Mouse (Mus musculus): ENCODE measurements around the gene Wdr4. TPM values are rescaled to one million over a fixed set of nuclear protein-coding genes. Genes with fewer than 3 reads are reported as not detected.
A peak's percentile ranks its signal among the peaks of the same experiment; 100 is the strongest.
"Not testable (repeated sequence)": the region's sequence is repeated elsewhere in the genome, so short reads cannot be mapped to it uniquely, and the experiment has no call there.

The Wdr4 gene
- polyA plus RNA-seq, 1 experiment from 2014 or later = 49.1 TPM

- 42% methylated on average over 6 of the region's 6 CpGs for WGBS
- H3K4me2 ChIP-seq (ENCODE audit: low read length) = no peak overlapping the region
- ATAC-seq (replicated peaks; ENCODE audit: low FRiP score, low TSS enrichment, low read depth) = no peak
- H3K9me3 ChIP-seq (ENCODE audit: control insufficient read depth, low read length) = no peaks in the 10 kb centered on the region
- H3K4me3 ChIP-seq (ENCODE audit: low read depth, low read length) = no peak overlapping the region
- H3K27ac ChIP-seq (ENCODE audit: low read depth) = peak overlapping the region; percentile 36
- no peaks in the 10 kb centered on the region for H3K27me3 ChIP-seq (replicated peaks; ENCODE audit: control insufficient read depth, insufficient read depth, low read length)
- no peak for DNase-seq (ENCODE audit: low spot score)
- peaks cover 18% of the 10 kb centered on the region for H3K4me1 ChIP-seq (replicated peaks; ENCODE audit: control insufficient read depth, insufficient read depth, low read length)
- H3K36me3 ChIP-seq (ENCODE audit: control insufficient read depth, insufficient read depth, low read length) = no peaks in the 10 kb centered on the region
- H3K9ac ChIP-seq (ENCODE audit: low read length) = no peak overlapping the region
These were observed 21.7 kb upstream of the Wdr4 start for GRCm38 (mm10) chr17:31541460-31541831.

- 0 out of 2 replicates have a peak overlapping the region, but pooled peaks have one; percentile 36 for H3K27ac ChIP-seq (ENCODE audit: low read depth)
- DNase-seq (ENCODE audit: low spot score) (no peak), ATAC-seq (replicated peaks; ENCODE audit: low FRiP score, low TSS enrichment, low read depth) (no peak)
- no peak overlapping the region for H3K4me3 ChIP-seq (ENCODE audit: low read depth, low read length)
- H3K36me3 ChIP-seq (ENCODE audit: control insufficient read depth, insufficient read depth, low read length) = no peaks in the 10 kb centered on the region
- no peak overlapping the region for H3K4me2 ChIP-seq (ENCODE audit: low read length)
- 53% methylated on average over 4 of the region's 4 CpGs for WGBS
- peaks cover 20% of the 10 kb centered on the region for H3K4me1 ChIP-seq (replicated peaks; ENCODE audit: control insufficient read depth, insufficient read depth, low read length)
- no peaks in the 10 kb centered on the region for H3K27me3 ChIP-seq (replicated peaks; ENCODE audit: control insufficient read depth, insufficient read depth, low read length)
- H3K9ac ChIP-seq (ENCODE audit: low read length) = no peak overlapping the region
- H3K9me3 ChIP-seq (ENCODE audit: control insufficient read depth, low read length) = no peaks in the 10 kb centered on the region
These were observed 21.2 kb upstream of the Wdr4 start for GRCm38 (mm10) chr17:31540809-31541459.

- Histone ChIP-seq H3K27ac (ENCODE audit: low read depth) (no peak overlapping the region), H3K4me3 (ENCODE audit: low read depth, low read length) (no peak overlapping the region), H3K4me2 (ENCODE audit: low read length) (no peak overlapping the region), H3K4me1 (replicated peaks; ENCODE audit: control insufficient read depth, insufficient read depth, low read length) (peaks cover 23% of the 10 kb centered on the region), H3K27me3 (replicated peaks; ENCODE audit: control insufficient read depth, insufficient read depth, low read length) (no peaks in the 10 kb centered on the region), H3K36me3 (ENCODE audit: control insufficient read depth, insufficient read depth, low read length) (no peaks in the 10 kb centered on the region), H3K9me3 (ENCODE audit: control insufficient read depth, low read length) (no peaks in the 10 kb centered on the region), H3K9ac (ENCODE audit: low read length) (no peak overlapping the region)
- WGBS = 53% methylated on average over 3 of the region's 3 CpGs
- DNase-seq (ENCODE audit: low spot score) = no peak
- no peak for ATAC-seq (replicated peaks; ENCODE audit: low FRiP score, low TSS enrichment, low read depth)
These were observed 20.3 kb upstream of the Wdr4 start for GRCm38 (mm10) chr17:31540101-31540500.

GRCm38 (mm10) chr17:31535871-31536629 is 16.3 kb upstream of the Wdr4 start:
- no peak overlapping the region for H3K9ac ChIP-seq (ENCODE audit: low read length)

GRCm38 (mm10) chr17:31535358-31535757 is 15.6 kb upstream of the Wdr4 start:
- H3K9ac ChIP-seq (ENCODE audit: low read length) = no peak overlapping the region
- no peak for ATAC-seq (replicated peaks; ENCODE audit: low FRiP score, low TSS enrichment, low read depth)

More at GRCm38 (mm10) chr17:31535871-31536629, 16.3 kb upstream of the Wdr4 start:
- Histone ChIP-seq H3K4me3 (ENCODE audit: low read depth, low read length) (no peak overlapping the region), H3K4me1 (replicated peaks; ENCODE audit: control insufficient read depth, insufficient read depth, low read length) (peaks cover 8% of the 10 kb centered on the region), H3K27ac (ENCODE audit: low read depth) (peak overlapping the region; percentile 43; the same call in 1 of the 2 replicates), H3K36me3 (ENCODE audit: control insufficient read depth, insufficient read depth, low read length) (peaks cover 8% of the 10 kb centered on the region), H3K9me3 (ENCODE audit: control insufficient read depth, low read length) (no peaks in the 10 kb centered on the region), H3K4me2 (ENCODE audit: low read length) (no peak overlapping the region), H3K27me3 (replicated peaks; ENCODE audit: control insufficient read depth, insufficient read depth, low read length) (no peaks in the 10 kb centered on the region)
- 34% methylated on average over 8 of the region's 8 CpGs for WGBS
- peak; percentile 62 for DNase-seq (ENCODE audit: low spot score)
- ATAC-seq (replicated peaks; ENCODE audit: low FRiP score, low TSS enrichment, low read depth) = peak; percentile 61

GRCm38 (mm10) chr17:31532331-31532730 is 12.6 kb upstream of the Wdr4 start:
- 94% methylated on average over 3 of the region's 4 CpGs for WGBS
- not testable (repeated sequence) for ATAC-seq (replicated peaks; ENCODE audit: low FRiP score, low TSS enrichment, low read depth); DNase-seq (ENCODE audit: low spot score)

More at GRCm38 (mm10) chr17:31535358-31535757, 15.6 kb upstream of the Wdr4 start:
- no peaks in the 10 kb centered on the region for H3K9me3 ChIP-seq (ENCODE audit: control insufficient read depth, low read length)
- H3K4me3 ChIP-seq (ENCODE audit: low read depth, low read length) = no peak overlapping the region
- H3K27me3 ChIP-seq (replicated peaks; ENCODE audit: control insufficient read depth, insufficient read depth, low read length) = no peaks in the 10 kb centered on the region
- H3K27ac ChIP-seq (ENCODE audit: low read depth) = peak overlapping the region; percentile 43; the same call in 1 of the 2 replicates
- DNase-seq (ENCODE audit: low spot score) = no peak
- peaks cover 5% of the 10 kb centered on the region for H3K4me1 ChIP-seq (replicated peaks; ENCODE audit: control insufficient read depth, insufficient read depth, low read length)
- 76% methylated on average over 4 of the region's 4 CpGs for WGBS
- no peak overlapping the region for H3K4me2 ChIP-seq (ENCODE audit: low read length)
- H3K36me3 ChIP-seq (ENCODE audit: control insufficient read depth, insufficient read depth, low read length) = peaks cover 15% of the 10 kb centered on the region

GRCm38 (mm10) chr17:31531441-31532158 is 11.8 kb upstream of the Wdr4 start:
- Histone ChIP-seq H3K27ac (ENCODE audit: low read depth) (no peak overlapping the region), H3K27me3 (replicated peaks; ENCODE audit: control insufficient read depth, insufficient read depth, low read length) (no peaks in the 10 kb centered on the region), H3K4me2 (ENCODE audit: low read length) (no peak overlapping the region), H3K9me3 (ENCODE audit: control insufficient read depth, low read length) (no peaks in the 10 kb centered on the region), H3K4me1 (replicated peaks; ENCODE audit: control insufficient read depth, insufficient read depth, low read length) (peaks cover 5% of the 10 kb centered on the region), H3K4me3 (ENCODE audit: low read depth, low read length) (no peak overlapping the region), H3K9ac (ENCODE audit: low read length) (no peak overlapping the region), H3K36me3 (ENCODE audit: control insufficient read depth, insufficient read depth, low read length) (peaks cover 46% of the 10 kb centered on the region)
- 86% methylated on average over 14 of the region's 14 CpGs for WGBS
- ATAC-seq (replicated peaks; ENCODE audit: low FRiP score, low TSS enrichment, low read depth) = no peak
- no peak for DNase-seq (ENCODE audit: low spot score)

More at GRCm38 (mm10) chr17:31532331-31532730, 12.6 kb upstream of the Wdr4 start:
- not testable (repeated sequence) for H3K27ac ChIP-seq (ENCODE audit: low read depth); H3K4me3 ChIP-seq (ENCODE audit: low read depth, low read length); H3K27me3 ChIP-seq (replicated peaks; ENCODE audit: control insufficient read depth, insufficient read depth, low read length); H3K9me3 ChIP-seq (ENCODE audit: control insufficient read depth, low read length); H3K4me2 ChIP-seq (ENCODE audit: low read length); H3K9ac ChIP-seq (ENCODE audit: low read length); H3K4me1 ChIP-seq (replicated peaks; ENCODE audit: control insufficient read depth, insufficient read depth, low read length)
- peaks cover 39% of the 10 kb centered on the region for H3K36me3 ChIP-seq (ENCODE audit: control insufficient read depth, insufficient read depth, low read length)

GRCm38 (mm10) chr17:31529314-31529713 is 9.5 kb upstream of the Wdr4 start:
- no peaks in the 10 kb centered on the region for H3K4me1 ChIP-seq (replicated peaks; ENCODE audit: control insufficient read depth, insufficient read depth, low read length)
- no peak overlapping the region for H3K4me2 ChIP-seq (ENCODE audit: low read length)
- H3K4me3 ChIP-seq (ENCODE audit: low read depth, low read length) = no peak overlapping the region
- WGBS = 32% methylated on average over 15 of the region's 15 CpGs
- H3K36me3 ChIP-seq (ENCODE audit: control insufficient read depth, insufficient read depth, low read length) = peaks cover 49% of the 10 kb centered on the region
- no peak for ATAC-seq (replicated peaks; ENCODE audit: low FRiP score, low TSS enrichment, low read depth)
- H3K27ac ChIP-seq (ENCODE audit: low read depth) = no peak overlapping the region
- DNase-seq (ENCODE audit: low spot score) = peak; percentile 78
- H3K27me3 ChIP-seq (replicated peaks; ENCODE audit: control insufficient read depth, insufficient read depth, low read length) = no peaks in the 10 kb centered on the region
- H3K9me3 ChIP-seq (ENCODE audit: control insufficient read depth, low read length) = no peaks in the 10 kb centered on the region
- no peak overlapping the region for H3K9ac ChIP-seq (ENCODE audit: low read length)

All from intestine, embryonic 14.5 days (tissue).